ENCODE assay signal across 14 mouse cellular contexts in the genomic region with DNA sequence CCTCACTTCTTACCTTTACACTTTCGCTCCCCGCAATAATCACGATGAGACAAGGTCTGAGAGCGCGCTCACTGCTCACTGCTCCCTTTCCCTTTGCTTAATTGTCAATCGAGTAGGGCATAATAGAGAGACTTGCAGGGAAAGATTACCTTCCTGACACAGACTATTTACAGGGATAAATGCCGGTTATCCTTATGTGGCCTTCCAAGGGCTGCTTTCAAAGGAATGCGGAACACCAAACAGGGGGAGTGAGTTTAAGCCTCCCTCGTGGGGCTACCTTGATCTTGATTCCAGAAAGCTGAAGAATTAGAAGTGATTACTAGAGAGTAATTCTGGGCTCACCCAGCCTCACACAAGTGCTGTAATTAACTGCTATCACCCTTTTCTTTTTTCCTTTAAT. TPM values are rescaled to one million over a fixed set of nuclear protein-coding genes. Genes with fewer than 3 reads are reported as not detected.
"Had no signal": no experiment of that assay in that cellular context is flagged by ENCODE, and none has a peak within 500 bp of the region (broad histone marks: within the 10 kb centered on the region; RNA-seq: fewer than 3 reads in every experiment).

No protein-coding gene starts in this region.

- DNase-seq: kidney, adult 9 months; kidney, postnatal 10 days; kidney, postnatal 4 days; liver; lung, adult 18-20 months; thymus, postnatal 4 days had no signal

- H3K27ac ChIP-seq: layer of hippocampus, adult 2 months; limb, embryonic 12.5 days; liver, embryonic 14.5 days; neural tube, embryonic 12.5 days; stomach, postnatal 0 days had no signal

- H3K4me3 ChIP-seq: layer of hippocampus, adult 2 months; limb, embryonic 12.5 days; neural tube, embryonic 12.5 days had no signal

- H3K9ac ChIP-seq: limb, embryonic 12.5 days; liver, embryonic 14.5 days; neural tube, embryonic 12.5 days had no signal

- H3K4me2 ChIP-seq: limb, embryonic 12.5 days; neural tube, embryonic 12.5 days had no signal

- H3K27me3 ChIP-seq: neural tube, embryonic 12.5 days had no signal

- H3K4me1 ChIP-seq: limb, embryonic 12.5 days; neural tube, embryonic 12.5 days had no signal

- H3K36me3 ChIP-seq: limb, embryonic 12.5 days; neural tube, embryonic 12.5 days had no signal

- H3K9me3 ChIP-seq: limb, embryonic 12.5 days; neural tube, embryonic 12.5 days had no signal

RNA-seq across cellular contexts. Expression of a gene that starts 19.8 kb away (rescaled TPM):
- total RNA-seq: layer of hippocampus, adult 2 months; megakaryocyte-erythroid progenitor cell, adult 5-6 weeks; monocyte, adult 5-6 weeks; neutrophil, adult 5-6 weeks had no signal
